Mouse (Mus musculus) lung, postnatal 36 days (tissue): ENCODE data around the gene Olfr981.
"Not testable (repeated sequence)": the region's sequence is repeated elsewhere in the genome, so short reads cannot be mapped to it uniquely, and the experiment has no call there.

Experiments
- DNase-seq: peaks from one replicate; pipeline ENCODE4 v3.0.0; 2022; ENCODE audit warnings: mixed read lengths

The Olfr981 gene

GRCm38 (mm10) chr9:40021164-40021563, at the start of gene Olfr981:
Gene Olfr981, plus strand, starts transcription at chr9:40021464.
- no peak for DNase-seq

- DNase-seq, result not testable (repeated sequence)
These were observed 44.6 kb upstream of the Olfr981 start for GRCm38 (mm10) chr9:39976581-39977145.

DNA sequence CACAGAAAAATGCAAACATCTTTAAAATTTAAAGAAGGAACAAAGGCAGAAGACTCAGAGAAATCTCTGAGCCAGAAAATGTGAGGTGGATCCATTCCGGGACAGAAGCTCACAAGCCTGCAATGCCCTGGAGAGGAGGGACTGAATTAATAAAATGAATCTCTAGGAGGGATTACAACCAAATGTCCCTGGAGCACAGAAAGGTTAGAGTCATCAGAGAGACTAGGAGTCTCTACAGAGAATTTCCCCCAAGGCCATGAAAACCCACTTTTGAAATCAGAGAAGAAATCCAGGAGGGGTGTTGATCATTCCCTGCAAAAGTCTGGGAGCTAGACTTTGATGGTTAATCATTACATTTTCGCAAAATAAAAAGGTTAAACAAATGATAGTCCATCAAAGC, 29.5 kb upstream of the Olfr981 start, which contains the start of gene Olfr978:
TSS of gene Olfr978 (plus strand) at position 301 of the 400 bp plus-strand sequence.
- no peak for DNase-seq

GRCm38 (mm10) chr9:40003365-40003764, 17.9 kb upstream of the Olfr981 start, which contains the start of gene Olfr979:
Gene Olfr979, minus strand, starts transcription at chr9:40003465.
- no peak for DNase-seq

- no peak for DNase-seq
These were observed 11.8 kb upstream of the Olfr981 start, which contains the start of gene Olfr980 for GRCm38 (mm10) chr9:40009482-40009881. Gene Olfr980, minus strand, starts transcription at chr9:40009582.

- no peak for DNase-seq
These were observed 28.9 kb downstream of the Olfr981 start for GRCm38 (mm10) chr9:40050138-40050537.

DNA sequence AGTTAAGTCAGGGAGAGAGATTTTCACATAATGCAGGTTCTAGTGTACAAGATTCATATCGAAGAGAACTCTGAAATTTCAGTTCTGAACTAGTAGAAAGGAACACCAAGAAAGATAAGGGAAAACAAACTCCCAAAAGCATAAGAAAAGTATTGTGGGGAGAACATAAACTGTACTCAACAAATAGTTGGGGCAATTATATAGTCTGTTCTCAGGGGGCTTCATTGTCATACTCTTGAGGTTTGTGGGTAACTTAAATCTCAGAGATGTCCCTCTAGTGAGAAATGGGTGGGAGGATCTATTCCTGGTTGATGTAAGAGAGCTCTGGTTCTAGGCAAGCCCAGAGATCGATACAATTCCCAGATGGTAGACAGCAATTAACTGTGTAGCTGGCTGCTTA, 52.3 kb downstream of the Olfr981 start, which contains the start of gene Olfr982:
TSS of gene Olfr982 (plus strand) at position 301 of the 400 bp plus-strand sequence.
- DNase-seq, result no peak
